Mouse (Mus musculus): ENCODE data around the gene Snrnp25.

GRCm38 (mm10) chr11:32226124-32226871, 21.1 kb downstream of the Snrnp25 start, which contains the start of gene Mpg:
- TF ChIP-seq CTCF (IDR thresholded peaks at IDR 0.05; ENCODE audit: insufficient read depth, low read depth, low read length) (no peak), POLR2A (IDR thresholded peaks at IDR 0.05; ENCODE audit: insufficient read depth, low read depth, low read length) (peak; percentile 98)
